Mouse (Mus musculus) hindbrain, embryonic 10.5 days (tissue): ENCODE measurements around the gene Gpatch1. TPM values are rescaled to one million over a fixed set of nuclear protein-coding genes. Genes with fewer than 3 reads are reported as not detected.

Experiments
- polyA plus RNA-seq: library from polyadenylated mRNA; unstranded; fragments of >200 nt; fragmentation: Nextera tagmentation; extraction: Ambion mirVana; gene quantifications from 2 replicates; pipeline ENCODE4 v1.2.1, GENCODE M21; 2016

The Gpatch1 gene
- polyA plus RNA-seq, 1 experiment from 2014 or later = 15.3 TPM

Other genes starting within 250 kb of the Gpatch1 start
- 0.43 and 0.54 TPM in 2 replicates for gene Cebpa, start 199.1 kb downstream of the Gpatch1 start, polyA plus RNA-seq
- 0.56 and 0.80 TPM in 2 replicates for gene Slc7a10, start 132.1 kb downstream of the Gpatch1 start, polyA plus RNA-seq
- 13.1 and 13.7 TPM in 2 replicates for gene Lrp3, start 102.9 kb downstream of the Gpatch1 start, polyA plus RNA-seq
- gene Rhpn2, start 15.7 kb upstream of the Gpatch1 start, polyA plus RNA-seq = 4.0 and 5.7 TPM in 2 replicates
- 25.3 and 28.7 TPM in 2 replicates for gene Faap24, start 78.4 kb upstream of the Gpatch1 start, polyA plus RNA-seq
- 58.6 and 59.7 TPM in 2 replicates for gene Cep89, start 78.6 kb upstream of the Gpatch1 start, polyA plus RNA-seq
- gene Slc7a9, start 130.4 kb upstream of the Gpatch1 start, polyA plus RNA-seq = 0.17 and 0.21 TPM in 2 replicates
- gene Tdrd12, start 219.3 kb upstream of the Gpatch1 start, polyA plus RNA-seq = 0.30 TPM in 1 of 2 replicates, not detected in the other
- gene Nudt19, start 237.9 kb upstream of the Gpatch1 start, polyA plus RNA-seq = 41.8 and 48.7 TPM in 2 replicates